Mouse (Mus musculus): ENCODE measurements around the gene S100a3.

The S100a3 gene

DNA sequence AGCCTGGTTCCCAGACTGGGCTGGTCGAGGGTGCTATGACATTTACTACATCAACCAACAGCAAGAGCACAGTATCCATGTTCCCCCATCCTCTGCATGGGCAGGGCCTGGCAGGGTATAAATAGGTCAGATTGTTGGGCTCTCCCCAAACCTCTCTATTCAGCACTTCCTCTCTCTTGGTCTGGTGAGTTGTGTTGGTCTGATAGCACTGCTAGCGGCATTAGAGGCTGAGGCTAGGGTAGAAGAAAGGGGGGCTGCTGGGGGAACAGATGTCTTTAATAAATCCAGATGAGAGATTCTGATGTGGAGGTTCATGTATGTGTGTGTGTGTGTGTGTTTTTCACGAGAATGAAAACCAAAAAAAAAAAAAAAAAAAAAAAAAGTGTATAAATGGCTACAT, 43.2 kb downstream of the S100a3 start, which contains the start of gene S100a4:
TSS of gene S100a4 (plus strand) at position 149 of the 400 bp plus-strand sequence.
- peak; percentile 95 for DNase-seq

GRCm38 (mm10) chr3:90604416-90604815, 44.0 kb downstream of the S100a3 start:
- peak; percentile 99 for DNase-seq

GRCm38 (mm10) chr3:90605049-90605448, 44.7 kb downstream of the S100a3 start:
- DNase-seq = peak; percentile 88

DNA sequence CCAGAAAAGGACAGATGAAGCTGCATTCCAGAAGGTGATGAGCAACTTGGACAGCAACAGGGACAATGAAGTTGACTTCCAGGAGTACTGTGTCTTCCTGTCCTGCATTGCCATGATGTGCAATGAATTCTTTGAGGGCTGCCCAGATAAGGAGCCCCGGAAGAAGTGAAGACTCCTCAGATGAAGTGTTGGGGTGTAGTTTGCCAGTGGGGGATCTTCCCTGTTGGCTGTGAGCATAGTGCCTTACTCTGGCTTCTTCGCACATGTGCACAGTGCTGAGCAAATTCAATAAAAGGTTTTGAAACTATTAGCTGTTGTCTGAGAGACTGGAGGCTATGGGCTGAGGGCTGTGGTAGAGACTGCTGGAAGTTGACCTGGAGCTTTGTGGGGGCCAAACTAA, 45.4 kb downstream of the S100a3 start:
- peak; percentile 76 for DNase-seq

GRCm38 (mm10) chr3:90606185-90606584, 45.8 kb downstream of the S100a3 start:
- DNase-seq = peak; percentile 97

DNA sequence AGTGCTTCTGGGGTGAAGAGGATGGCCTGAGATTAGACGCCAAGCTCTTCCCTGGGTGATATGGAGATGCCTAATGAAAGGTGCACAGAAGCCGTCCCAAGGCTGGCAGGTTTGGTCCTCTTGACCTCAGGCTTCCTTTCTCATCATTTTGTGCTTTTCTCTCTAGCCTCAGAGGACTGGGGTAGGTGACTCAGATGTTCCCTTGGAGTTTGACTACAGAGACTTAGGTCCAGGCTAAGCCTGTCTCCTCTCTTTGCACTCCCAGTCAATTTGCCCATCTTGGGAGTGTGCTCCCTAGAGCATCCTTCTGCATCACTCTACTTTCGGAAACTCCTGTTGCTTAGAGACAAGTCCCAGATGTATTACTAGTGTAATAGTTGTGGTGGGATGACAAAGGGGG, 47.0 kb downstream of the S100a3 start:
- DNase-seq = peak; percentile 92

DNA sequence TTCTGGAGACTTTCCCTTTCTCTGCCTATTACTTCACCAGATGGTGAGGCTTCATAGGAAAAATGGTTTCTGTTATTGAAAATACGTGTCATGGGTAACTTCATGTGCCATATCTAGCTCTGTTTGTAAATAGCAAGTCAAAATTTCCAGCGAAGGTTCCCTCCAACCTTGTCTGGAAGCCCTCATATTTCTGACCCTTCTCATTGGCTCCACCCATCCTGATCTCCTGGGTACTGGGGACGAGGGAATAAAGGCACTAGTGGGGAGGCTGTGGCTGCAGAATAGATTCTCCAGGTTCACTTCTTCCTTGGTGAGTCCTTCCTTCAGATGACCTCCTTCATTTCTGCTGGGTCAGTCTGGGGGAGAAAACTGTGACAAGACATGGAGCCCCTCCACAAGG, 47.8 kb downstream of the S100a3 start, which contains the start of gene S100a5:
TSS of gene S100a5 (plus strand) at position 301 of the 400 bp plus-strand sequence.
- no peak for DNase-seq

GRCm38 (mm10) chr3:90609102-90609501, 48.7 kb downstream of the S100a3 start:
- DNase-seq = no peak

GRCm38 (mm10) chr3:90611494-90611893, 51.1 kb downstream of the S100a3 start:
- DNase-seq = peak; percentile 82

DNA sequence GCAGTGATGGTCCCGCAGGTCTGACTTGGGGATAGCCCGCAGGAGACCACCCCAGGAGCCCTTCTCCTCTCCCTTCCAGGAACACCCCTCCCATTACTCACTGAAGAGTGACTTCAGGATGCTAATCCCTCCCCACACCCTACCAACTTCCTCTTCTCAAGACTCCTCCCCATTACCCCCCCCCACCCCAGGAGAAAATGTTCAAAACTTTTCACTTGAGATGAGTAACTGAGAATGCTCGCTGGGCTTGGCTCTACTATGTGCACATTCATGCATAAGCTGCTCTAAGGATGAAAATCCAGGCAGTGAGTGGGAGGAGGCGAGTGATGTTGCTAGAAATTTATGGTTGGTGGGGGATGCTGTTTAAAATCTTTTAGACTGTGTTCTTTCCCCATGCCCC, 51.7 kb downstream of the S100a3 start:
- DNase-seq = peak; percentile 91

- DNase-seq = peak; percentile 99
Observed at GRCm38 (mm10) chr3:90612728-90613291, 52.4 kb downstream of the S100a3 start, which contains the start of gene S100a6. Gene S100a6, plus strand, starts transcription at chr3:90612882.

- DNase-seq = peak; percentile 92
Observed at GRCm38 (mm10) chr3:90613461-90614147, 53.2 kb downstream of the S100a3 start.

- DNase-seq = peak; percentile 86
Observed at GRCm38 (mm10) chr3:90614148-90614530, 53.8 kb downstream of the S100a3 start.

- DNase-seq = peak; percentile 92
Observed at GRCm38 (mm10) chr3:90614611-90615251, 54.4 kb downstream of the S100a3 start.

GRCm38 (mm10) chr3:90615415-90615814, 55.0 kb downstream of the S100a3 start:
- peak; percentile 98 for DNase-seq

- DNase-seq = peak; percentile 91
Observed at GRCm38 (mm10) chr3:90615911-90616310, 55.5 kb downstream of the S100a3 start.

GRCm38 (mm10) chr3:90617586-90617985, 57.2 kb downstream of the S100a3 start:
- DNase-seq = peak; percentile 44

DNA sequence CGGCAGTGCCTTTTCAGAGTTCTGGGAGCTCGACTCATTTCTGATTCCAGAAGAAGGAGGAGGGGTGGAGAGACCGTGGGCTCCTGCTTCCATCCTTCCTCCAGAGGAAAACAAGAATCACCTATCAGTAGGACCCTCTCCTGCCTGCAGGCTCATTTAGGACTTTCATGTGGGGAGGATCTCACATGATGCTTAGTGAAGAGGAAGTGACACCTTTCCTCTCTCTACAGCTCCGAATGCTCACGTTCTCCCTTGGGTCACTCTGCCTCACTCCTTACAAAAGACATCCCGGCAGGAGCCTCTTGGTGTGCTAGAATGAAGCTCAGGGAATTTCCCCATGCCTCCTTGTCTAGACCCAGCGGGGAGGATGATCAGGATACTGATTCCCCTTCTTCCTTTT, 61.2 kb downstream of the S100a3 start:
- DNase-seq = no peak

GRCm38 (mm10) chr3:90623435-90624071, 63.2 kb downstream of the S100a3 start:
- peak; percentile 97 for DNase-seq

GRCm38 (mm10) chr3:90625496-90625895, 65.1 kb downstream of the S100a3 start:
- DNase-seq = peak; percentile 83

DNA sequence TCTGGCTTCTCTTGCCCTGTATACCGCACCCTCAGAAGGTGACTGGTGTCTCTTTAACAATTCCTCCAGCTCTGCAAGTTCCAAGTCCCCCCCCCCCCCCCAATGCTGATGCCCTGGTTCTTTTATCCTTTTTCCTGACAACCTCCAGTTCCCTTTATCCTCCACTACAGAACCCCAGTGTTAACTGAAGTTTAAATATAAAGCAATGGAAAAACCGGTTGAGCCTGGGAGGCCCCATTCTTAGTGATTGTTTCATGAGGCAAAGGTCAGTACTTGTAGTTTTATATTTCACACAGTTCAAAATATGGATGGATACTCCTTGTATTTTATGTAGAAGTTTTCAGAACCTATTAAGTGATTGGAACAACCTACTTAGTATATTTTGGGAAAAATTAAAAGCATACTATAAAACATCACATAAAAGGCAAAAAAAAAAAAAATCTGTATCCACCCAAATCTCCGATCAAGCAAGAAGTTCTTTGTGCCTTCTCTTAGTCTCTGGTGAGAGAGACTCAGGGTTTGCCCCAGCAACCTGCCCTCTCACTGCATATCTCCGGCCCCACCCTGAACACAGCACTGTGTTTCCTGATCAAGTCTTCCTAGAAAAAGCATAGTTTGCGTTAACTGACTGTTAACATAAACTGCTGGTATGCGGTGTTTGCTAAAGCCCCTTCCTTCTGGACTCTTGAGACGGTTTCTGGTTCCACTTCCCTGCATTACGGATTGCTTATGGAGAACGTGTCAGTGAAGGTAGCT, 66.1 kb downstream of the S100a3 start:
- DNase-seq = peak; percentile 25

- DNase-seq = peak; percentile 46
Observed at GRCm38 (mm10) chr3:90627366-90627765, 67.0 kb downstream of the S100a3 start.

GRCm38 (mm10) chr3:90627807-90628206, 67.4 kb downstream of the S100a3 start:
- DNase-seq = peak; percentile 80

Data from heart, adult 11 months (tissue).